Mouse (Mus musculus): Measurements from ENCODE around the gene Pitpnm2. TPM values are rescaled to one million over a fixed set of nuclear protein-coding genes. Genes with fewer than 3 reads are reported as not detected.
A peak's percentile ranks its signal among the peaks of the same experiment; 100 is the strongest.

Gene Pitpnm2
- total RNA-seq, 2 experiments from 2014 or later = 24.7 to 28.9 TPM

DNA sequence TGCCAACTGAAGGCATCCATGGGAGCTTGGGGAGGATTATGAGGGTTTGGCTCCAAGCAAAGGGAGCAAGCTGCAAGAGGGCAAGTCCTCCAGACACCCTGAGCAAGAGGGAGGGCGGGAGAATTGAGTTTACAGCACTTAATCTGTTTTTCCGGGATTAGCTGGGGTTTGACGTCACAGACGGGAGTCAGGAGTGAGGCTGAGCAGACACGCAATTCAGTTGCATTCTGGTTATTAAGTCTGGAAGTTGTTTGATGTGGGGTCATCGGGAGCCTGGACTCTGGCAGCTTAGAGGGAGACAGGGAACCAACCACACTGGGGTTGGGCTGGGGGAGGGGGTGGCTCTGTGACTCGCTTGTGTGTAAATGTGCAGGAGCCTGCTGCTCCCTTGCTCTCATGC, 90.1 kb downstream of the Pitpnm2 start:
- DNase-seq (ENCODE audit: low spot score in 2 of 2) = no peak

DNA sequence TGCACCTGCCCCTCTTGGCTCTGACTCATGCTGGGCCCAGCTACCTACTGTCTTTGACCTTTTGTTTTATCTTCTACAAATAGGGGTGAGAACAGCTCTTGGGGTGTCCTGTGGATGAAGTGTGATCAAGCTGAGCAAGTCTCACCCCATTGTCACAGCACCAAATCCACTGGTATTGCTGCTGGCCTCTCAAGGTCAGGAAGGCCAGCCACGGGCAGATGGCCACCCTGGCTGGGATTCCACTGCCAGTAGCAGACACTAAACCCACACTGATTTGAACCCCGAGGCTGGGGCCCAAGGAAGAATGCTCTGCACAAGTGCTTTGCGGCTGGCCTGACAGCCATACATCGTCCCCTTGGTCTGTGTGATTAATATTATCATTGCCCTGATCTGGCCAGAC, 91.3 kb downstream of the Pitpnm2 start:
- no peak for DNase-seq (ENCODE audit: low spot score in 2 of 2)

DNA sequence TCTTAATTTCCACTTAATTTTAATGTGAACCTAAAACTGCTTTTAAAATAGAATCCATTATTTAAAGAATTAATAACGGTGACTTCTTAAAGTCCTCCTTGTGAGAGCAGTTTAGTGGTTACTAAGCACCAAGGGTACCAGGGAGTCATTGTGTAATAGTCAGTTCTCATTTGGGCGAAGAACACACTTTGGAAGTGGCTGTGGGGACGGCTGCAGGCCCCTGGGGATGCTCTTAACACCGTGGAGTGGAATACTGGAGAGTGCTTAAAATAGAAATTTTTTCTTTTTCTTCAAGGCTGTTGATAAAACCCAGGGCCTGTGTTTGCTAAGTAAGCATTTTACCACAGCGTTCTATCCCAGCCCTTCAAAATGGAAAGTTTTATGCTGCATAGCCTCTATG, 93.6 kb downstream of the Pitpnm2 start:
- DNase-seq (ENCODE audit: low spot score in 2 of 2) = no peak

DNA sequence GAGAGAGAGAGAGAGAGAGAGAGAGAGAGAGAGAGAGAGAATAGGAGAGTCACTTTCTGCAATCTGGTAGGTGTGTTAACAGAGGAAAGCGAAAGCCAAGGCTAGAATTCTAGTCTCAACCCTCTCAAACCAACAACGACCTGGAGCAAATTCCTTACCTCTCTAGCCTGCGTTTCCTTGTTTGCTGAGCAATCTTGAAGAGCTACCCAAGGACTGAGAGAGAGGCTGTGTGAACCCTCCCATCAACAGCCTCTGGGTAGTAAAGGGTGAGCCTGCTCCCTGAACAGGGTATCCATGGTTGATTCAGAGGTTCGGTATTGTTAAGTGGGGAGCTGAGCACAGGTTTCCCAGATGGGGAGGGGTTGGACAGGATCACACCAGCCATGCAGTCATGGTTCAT, 96.8 kb downstream of the Pitpnm2 start:
- DNase-seq (ENCODE audit: low spot score in 2 of 2) = no peak

DNA sequence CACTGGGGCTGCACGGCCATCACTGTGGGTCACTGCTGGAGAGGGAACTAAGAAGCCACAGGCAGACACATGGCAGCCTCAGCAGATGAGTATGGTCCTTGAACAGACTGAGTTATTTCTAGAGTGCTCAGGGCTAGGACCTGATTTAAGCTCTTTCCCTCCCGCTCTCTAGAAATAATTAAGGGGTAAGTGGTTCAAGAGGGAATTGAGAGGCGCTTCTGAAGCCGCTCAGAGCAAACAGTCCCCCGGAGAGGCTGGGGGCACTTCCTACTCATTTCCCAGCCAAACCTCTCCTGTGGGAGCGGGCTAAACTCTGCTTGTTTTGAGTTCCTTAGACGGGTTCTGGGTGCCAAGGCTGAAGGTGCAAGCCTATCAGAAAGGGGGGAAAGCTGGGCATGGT, 98.7 kb downstream of the Pitpnm2 start:
- no peak for DNase-seq (ENCODE audit: low spot score in 2 of 2)

DNA sequence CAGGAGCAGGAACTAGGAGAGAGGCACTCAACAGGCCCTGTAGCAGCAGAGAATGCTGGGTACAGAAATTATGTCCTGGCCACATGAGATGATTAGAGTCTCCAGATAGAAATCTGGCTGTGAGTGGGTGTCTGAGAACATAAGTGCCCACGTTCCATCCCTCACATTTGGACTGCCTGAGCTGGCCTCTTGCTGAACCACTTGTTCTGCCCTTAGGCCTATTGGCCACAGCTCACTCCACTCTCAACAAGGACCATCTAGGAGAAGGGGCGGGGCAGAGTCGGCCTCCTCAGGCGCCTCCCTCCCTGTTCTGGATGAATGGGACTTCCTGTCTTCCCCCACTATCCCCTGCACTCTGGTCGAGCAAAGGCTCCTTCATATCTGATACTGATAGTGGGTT, 100.5 kb downstream of the Pitpnm2 start:
- DNase-seq (ENCODE audit: low spot score in 2 of 2) = no peak

DNA sequence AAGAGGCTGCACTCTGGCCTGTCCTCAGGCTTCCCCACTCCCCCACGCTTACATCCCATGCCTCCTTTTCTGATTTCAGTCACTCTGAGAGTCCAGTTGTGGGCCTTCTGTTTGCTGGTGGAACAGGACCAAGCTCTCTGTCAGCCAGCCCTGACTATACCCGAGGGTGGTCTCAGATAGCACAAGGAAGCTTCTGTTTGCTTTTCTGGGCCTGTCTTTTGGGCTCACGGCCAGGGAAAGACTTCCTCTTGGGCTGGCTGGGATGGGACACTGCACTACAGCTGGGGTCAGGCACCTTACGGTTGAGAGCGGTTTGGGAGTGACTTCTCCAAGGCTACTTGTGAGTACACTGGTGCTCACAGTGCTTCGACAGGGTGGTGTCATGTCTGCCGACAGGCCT, 111.5 kb downstream of the Pitpnm2 start:
- no peak for DNase-seq (ENCODE audit: low spot score in 2 of 2)

DNA sequence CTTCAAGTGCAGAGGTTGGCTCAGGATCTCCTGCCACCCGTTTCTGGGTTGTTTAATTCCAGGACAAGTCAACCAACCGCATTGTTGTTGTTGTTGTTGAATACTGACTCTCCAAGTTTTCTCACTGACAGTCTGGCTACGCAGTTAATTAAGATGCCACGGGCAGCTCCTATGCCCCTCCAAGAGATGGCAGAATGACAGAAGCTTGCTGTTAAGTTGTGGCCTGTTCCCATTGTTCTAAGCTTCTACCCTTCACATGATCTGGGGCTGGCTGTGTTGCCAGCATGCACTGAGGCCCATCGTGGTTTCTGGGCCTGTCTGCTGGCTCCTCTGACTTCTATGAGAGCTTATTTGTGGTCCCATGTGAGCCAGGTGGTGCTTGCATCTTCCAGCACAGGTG, 115.3 kb downstream of the Pitpnm2 start:
- no peak for DNase-seq (ENCODE audit: low spot score in 2 of 2)

DNA sequence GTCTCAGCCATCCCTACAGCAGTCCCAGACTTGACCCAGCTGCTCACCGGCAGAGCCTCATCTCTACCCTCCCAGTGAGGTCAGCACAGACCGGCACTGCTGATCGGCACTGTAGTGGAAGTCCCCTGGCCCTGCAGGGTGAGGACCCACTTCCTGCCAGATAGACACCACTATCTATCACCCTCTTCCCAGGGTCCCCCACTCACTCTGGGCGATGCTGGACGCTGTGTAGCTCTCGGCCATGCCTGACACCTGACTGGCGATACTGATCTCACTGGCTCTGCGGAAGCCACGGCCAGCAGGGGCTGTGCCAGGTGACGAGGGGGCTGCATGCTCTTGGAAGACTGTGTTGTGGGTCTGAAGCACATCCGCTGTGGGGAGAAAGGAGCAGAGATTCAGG, 124.5 kb downstream of the Pitpnm2 start:
- DNase-seq (ENCODE audit: low spot score in 2 of 2) = no peak

DNA sequence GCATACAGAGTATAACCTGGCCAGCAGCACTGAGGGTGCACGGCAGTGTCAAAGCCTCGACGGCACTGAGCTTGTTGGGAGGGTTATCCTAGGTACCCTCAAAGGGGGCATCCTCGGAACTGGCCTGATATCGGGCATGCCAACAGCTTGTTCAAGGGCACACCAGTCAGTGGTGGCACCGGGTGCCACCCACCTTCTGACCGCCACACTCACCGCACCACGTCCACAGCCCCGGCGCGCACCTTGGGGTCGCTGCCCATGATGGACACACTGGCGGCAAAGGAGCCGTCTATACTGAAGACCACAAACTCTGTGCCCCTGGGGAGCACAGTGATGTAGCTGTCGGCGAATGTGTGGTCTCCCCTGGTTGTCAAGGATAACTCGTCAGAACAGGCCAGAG, 127.2 kb downstream of the Pitpnm2 start:
- no peak for DNase-seq (ENCODE audit: low spot score in 2 of 2)

DNA sequence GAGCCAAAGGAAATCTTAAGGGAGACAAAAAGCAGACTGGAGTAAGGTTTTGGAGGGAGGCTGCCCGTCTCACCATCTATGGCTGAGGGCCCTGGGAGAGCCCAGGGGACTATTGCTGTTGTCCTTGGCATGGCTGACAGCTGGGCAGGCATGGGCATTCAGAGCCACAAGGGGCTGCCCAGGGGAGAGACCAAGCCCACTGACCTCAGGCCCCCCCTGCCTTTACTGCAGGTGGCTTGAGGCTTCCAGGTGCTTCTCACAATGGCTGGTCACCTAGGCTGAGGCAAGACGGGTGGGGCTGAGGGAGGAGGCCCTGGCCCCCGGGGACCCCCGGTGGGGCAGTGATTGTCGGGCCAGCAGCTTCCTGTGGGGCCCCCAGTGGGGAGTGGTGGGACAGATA, 130.4 kb downstream of the Pitpnm2 start:
- DNase-seq (ENCODE audit: low spot score in 2 of 2) = no peak

DNA sequence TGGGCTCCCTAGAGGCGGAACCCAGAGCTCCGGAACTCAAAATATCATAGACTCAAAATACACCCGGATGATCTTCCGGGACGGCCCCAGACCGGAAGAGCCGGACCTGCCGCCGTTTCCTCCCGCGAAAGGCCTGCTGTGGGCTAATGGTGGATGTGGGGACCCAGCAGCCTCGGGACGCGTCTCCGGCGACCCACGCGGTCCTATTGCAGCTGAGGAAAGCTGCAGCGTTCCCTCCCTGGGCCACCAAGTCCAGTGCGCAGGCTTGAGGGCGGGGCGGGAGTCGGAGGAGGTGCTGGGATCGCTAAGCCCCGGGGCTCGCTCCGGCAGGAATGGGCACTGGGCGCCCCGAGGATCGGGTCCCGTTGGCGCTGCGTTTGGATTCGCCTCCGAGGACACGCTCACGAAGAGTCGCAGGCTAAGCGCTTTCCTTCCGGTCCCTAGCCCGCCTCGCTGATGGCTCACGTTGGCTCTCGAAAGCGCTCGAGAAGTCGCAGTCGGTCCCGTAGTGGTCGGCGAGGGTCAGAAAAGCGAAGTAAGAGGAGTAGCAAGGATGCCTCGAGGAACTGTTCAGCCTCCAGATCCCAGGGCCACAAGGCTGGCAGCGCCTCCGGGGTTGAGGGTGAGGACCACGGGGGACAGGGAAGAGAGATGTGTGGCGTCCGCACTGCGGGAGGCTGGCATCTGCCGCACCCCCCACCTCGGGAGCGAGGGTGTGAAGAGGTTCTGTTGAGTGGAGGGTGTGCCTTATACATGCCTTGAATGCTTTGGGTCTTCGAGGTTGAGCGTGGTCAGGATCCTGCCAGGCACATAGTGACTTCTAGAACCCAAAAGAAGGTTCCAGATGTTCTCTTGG, 133.3 kb downstream of the Pitpnm2 start, which contains the start of gene Arl6ip4:
Gene Arl6ip4 (plus strand): TSS at position 100 of the 856 bp plus-strand sequence.
- peak; percentile 56 to 77 for DNase-seq (ENCODE audit: low spot score in 2 of 2)

DNA sequence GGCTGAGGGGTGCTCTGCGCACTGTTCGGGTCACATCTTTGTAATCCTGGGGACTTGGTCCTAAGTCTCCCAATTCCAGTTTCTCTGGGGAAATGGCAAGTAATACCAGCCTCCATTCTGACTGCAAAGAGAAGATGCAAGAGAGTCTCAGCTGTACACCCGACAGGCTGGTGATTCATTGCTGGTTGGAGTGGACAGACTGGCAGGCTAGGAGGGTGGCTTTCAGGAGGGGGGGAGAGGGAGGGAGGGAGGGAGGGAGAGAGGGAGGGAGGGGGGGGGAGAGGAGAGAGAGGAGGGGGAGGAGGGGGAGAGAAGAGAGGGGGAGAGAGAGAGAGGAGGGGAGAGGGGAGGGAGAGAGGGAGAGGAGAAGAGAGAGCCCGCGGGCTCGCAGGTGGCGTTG, 134.0 kb downstream of the Pitpnm2 start:
- DNase-seq (ENCODE audit: low spot score in 2 of 2) = no peak

DNA sequence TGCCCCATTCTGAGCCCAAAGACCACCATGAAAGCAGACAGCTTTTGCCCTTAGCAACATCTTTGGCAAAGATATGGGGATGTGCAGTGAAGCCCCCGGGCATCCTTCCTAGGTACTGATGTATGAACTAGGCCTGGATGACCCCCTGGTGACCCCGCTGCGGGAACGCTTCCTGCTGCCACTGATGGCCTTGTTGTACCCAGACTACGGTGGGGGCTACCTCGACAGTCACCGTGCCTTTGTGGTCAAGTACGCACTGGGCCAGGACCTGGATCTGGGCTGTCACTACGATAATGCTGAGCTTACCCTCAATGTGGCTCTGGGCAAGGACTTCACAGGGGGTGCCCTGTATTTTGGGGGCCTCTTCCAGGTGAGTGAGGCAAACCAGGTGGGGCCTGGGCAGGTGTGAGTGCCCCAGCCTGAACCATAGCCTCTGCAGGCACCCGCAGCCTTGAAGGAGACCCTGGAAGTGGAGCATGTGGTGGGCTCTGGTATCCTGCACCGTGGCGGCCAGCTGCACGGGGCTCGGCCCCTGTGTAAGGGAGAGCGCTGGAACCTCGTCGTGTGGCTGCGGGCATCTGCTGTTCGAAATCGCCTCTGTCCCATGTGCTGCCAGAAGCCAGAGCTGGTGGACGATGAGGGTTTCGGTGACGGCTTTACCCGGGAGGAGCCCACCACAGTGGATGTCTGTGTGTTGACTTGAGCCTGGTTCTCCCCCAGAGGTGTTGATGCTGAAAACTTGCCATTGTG, 135.1 kb downstream of the Pitpnm2 start:
- peak in 1 of 2 experiments; percentile 19 for DNase-seq (ENCODE audit: low spot score in 2 of 2)

DNA sequence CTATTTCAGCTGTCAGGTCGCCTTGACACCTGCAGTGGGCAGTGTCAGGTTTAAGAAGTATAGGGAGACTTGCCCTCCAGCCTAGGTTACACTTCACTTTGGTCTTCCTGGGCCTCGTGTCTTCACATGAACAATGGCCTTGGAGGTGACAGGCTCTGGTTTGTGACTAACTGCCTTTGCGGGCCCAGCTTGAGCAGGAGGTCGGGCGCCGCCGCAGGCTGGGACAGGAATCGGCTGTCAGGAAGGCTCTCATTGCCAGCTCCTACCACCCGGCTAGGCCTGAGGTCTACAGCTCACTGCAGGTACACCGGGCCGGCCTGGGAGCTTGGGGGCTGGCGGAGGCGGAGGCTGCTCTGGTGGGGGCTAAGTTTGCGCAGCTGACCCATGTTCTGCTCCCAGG, 136.5 kb downstream of the Pitpnm2 start:
- peak; percentile 39 to 52 for DNase-seq (ENCODE audit: low spot score in 2 of 2)

DNA sequence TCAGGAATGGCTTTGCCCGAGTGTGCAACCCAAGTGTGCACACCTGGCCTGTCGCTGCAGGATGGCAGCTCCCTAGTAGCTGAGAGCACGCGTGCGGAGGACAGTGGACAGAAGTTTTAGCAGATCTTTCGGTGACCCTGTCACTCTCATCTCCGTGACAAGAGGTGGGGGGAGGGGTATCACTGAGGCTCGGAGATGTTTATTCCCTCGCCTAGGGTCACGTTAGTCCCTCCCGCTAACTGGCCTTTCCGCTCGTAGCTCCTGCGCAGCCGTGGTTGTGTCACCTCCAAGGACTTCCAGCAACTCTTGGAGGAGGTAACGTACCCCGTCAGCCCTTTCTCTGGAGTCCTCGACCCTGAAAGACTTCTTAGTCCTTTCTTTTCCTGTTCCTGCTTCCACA, 137.0 kb downstream of the Pitpnm2 start:
- peak in 1 of 2 experiments; percentile 15 for DNase-seq (ENCODE audit: low spot score in 2 of 2)

DNA sequence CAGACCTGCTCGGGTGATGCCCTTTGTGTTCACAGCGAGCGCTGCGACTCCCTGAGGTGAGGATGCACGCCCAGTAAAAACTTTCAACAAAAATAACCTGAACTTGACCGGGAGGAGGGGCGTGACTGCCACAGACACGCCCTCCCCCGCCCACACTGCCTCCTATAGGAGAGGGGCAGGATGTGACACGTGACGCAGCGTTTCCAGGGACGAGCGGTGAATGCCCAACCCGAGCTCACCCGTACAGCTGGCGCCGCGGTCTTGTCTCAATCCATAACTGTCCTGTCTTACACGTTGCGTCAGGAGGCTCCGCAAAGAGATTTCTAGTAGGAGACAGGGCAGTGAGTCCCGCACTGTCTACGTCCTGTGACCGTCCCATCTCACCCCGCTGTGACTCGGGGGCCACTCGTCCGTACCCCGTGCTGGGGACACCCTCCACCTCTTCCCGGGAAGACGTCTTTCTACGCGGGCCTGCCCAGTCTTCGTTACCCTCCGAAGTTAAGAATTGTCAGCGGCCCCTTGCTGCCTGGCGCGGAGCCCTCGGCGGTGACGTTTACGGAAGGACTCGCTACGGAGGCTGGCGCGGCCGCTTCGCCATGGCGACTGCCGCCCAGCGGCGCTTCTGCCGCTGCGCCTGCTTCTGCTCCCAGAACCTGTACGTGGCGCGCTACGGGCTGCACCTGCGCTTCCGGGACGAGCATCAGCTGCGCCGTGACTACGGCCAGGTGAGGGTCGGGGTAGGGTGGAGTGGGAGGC, 137.6 kb downstream of the Pitpnm2 start, which contains the start of gene Ogfod2:
Gene Ogfod2 (plus strand): TSS at position 556 of the 756 bp plus-strand sequence.
- peak; percentile 93 to 94 for DNase-seq (ENCODE audit: low spot score in 2 of 2)

DNA sequence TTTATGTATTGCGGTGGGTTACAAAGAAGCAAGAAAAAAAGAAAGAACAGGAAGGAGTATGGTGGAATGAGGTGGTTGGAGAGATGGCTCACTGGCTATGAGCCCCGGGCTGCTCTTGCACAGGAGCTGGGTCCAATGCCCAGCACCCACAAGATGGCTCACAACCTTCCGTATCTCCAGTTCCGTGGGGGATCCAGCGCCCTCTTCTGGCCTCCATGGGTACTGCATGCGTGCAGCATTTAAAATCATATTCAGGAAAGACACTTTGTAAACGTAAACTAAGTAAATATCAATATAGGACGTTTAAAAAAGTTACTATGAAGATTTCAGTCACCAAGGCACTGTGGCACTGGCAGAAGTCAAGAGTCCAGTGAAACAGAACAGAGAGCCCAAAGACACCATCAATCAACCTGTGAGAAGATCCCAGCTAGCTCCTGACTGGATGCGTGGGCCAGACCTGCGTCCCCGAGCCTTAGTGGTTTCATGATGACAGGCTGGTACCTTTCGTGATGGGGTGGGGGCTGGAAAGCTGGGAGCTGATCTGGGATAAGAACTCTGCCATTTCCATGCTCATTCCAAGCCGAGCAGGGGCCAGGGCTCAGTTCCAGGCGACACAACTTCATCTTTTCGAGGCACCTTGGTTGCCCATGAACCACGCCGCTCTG, 138.4 kb downstream of the Pitpnm2 start:
- DNase-seq (ENCODE audit: low spot score in 2 of 2) = peak in 1 of 2 experiments; percentile 21

DNA sequence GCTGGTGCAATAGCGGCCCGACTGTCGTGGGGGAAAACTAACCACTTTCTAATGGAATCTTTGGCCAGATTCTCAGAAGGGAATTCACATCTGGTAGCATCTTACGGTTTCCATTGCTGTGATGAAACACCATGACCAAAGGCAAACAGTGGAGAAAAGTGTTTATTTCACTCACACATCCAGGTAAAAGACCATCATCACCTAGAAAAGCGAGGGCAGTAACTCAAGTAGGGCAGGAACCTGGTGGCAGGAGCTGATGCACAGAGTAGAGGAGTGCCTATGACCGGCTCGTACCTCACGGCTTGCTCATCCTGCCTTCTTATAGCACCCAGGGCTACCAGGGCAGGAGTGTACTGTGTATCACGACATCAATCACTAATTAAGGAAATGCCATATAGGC, 146.0 kb downstream of the Pitpnm2 start:
- DNase-seq (ENCODE audit: low spot score in 2 of 2) = no peak

DNA sequence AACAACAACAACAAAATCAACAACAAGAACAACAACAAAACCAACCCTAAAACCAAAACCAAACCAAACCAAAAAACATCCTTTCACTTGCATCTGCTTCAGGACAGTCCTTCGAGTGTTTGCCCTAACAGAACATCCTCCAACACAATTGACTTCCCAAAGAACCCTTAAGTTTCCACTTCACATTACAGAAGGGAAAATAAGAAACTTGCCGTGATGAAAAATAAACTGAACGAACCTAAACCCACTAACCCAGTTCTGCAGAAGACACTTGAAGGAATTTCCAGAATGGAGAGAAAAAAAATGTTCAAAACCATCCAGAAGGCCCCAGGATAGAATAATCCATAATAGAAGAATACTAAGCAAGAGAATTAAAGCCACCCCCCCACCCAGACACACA, 146.5 kb downstream of the Pitpnm2 start:
- DNase-seq (ENCODE audit: low spot score in 2 of 2) = no peak

DNA sequence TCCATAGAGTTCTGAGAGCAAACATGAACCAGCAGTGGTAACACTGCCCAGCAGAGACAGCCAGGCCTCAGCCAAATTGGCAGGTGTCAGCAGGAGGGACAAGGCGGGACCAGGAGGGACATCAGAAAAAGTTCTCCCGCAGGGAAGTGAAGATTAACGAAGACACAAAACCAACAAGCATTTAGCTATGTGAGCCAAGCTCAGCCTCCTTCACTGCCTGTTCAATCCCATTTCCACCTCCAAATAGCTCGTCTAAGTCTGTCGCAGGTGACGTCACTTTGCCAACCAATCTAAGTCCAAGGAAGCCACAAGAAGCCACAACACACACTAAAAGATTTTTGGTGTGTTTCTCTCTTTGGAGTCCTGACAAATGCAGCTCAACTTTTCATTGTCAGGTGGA, 147.2 kb downstream of the Pitpnm2 start:
- no peak for DNase-seq (ENCODE audit: low spot score in 2 of 2)
